In the genomic region with DNA sequence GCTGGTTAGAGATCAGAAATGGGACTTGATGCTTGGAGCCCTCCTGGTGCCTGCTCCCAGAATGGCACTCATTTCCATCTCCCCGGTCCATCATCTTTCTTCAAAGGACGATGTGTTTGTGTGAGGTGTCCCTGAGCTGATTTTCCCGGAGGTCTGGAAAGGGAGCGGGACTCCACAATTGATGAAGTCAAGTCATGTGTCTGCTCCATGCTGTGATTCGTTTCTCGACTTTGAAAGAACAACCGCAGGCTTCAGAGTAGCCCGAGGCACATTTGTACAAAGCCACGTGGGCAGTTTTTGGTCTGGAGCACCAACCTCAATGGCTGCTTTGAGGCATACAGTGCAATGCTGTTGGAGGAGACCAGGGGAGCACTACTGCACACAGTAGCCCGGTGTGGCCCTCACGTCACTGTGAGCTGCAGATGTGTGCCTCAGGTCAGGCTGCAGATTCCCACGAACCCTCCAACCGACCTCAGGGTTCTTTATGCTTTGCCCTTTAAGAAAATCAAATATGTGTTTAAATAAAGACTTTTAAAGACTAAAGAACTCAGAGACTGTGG, we compare ENCODE assay signal across 18 mouse cellular contexts. TPM values are rescaled to one million over a fixed set of nuclear protein-coding genes. Genes with fewer than 3 reads are reported as not detected.
A peak's percentile ranks its signal among the peaks of the same experiment; 100 is the strongest.
DNase-seq lines count a peak whose midpoint lies in the region; ATAC-seq and TF ChIP-seq lines count a peak whose summit lies in the region.
"Had no signal": no experiment of that assay in that cellular context is flagged by ENCODE, and none has a peak within 500 bp of the region (broad histone marks: within the 10 kb centered on the region; RNA-seq: fewer than 3 reads in every experiment).

No protein-coding gene starts in this region.

- H3K4me3 ChIP-seq in ES-Bruce4 (ENCODE audit: low read depth, low read length) = no peak overlapping the region
- no peak overlapping the region for H3K4me3 ChIP-seq in limb, embryonic 11.5 days (ENCODE audit: low read depth, low read length)
- H3K4me3 ChIP-seq: embryonic facial prominence, embryonic 12.5 days; heart, embryonic 13.5 days; liver, embryonic 15.5 days had no signal

- peaks cover 4% of the 10 kb centered on the region; the same call in 1 of the 2 replicates for H3K9me3 ChIP-seq in ES-Bruce4 (replicated peaks; ENCODE audit: control insufficient read depth, insufficient read depth, low read length, poor library complexity, severe bottlenecking)
- peaks cover 4% of the 10 kb centered on the region; the same call in 1 of the 2 replicates for H3K9me3 ChIP-seq in limb, embryonic 11.5 days (ENCODE audit: control insufficient read depth, low read length)
- H3K9me3 ChIP-seq: liver, embryonic 15.5 days had no signal

- H3K4me2 ChIP-seq in limb, embryonic 11.5 days (ENCODE audit: low read depth, severe bottlenecking) = no peak overlapping the region
- H3K4me2 ChIP-seq: embryonic facial prominence, embryonic 12.5 days; heart, embryonic 13.5 days; liver, embryonic 15.5 days had no signal

- no peak overlapping the region for H3K9ac ChIP-seq in ES-Bruce4 (ENCODE audit: low read depth, poor library complexity, severe bottlenecking)
- no peak overlapping the region for H3K9ac ChIP-seq in limb, embryonic 11.5 days (ENCODE audit: low read length)
- H3K9ac ChIP-seq: embryonic facial prominence, embryonic 12.5 days; heart, embryonic 13.5 days; liver, embryonic 15.5 days had no signal

- WGBS in limb, embryonic 11.5 days = 19% methylated on average over 13 of the region's 13 CpGs

- no peaks in the 10 kb centered on the region for H3K4me1 ChIP-seq in ES-Bruce4 (ENCODE audit: control insufficient read depth, insufficient read depth, low read length)
- peaks cover 51% of the 10 kb centered on the region for H3K4me1 ChIP-seq in limb, embryonic 11.5 days (ENCODE audit: control insufficient read depth, insufficient read depth, low read length)
- H3K4me1 ChIP-seq: liver, embryonic 15.5 days had no signal

- DNase-seq in embryo, embryonic 10 days (ENCODE audit: low spot score) = peak; percentile 24
- no peak for DNase-seq in embryo, embryonic 9.5 days (ENCODE audit: extremely low spot score)
- peak; percentile 46 for DNase-seq in embryo, embryonic 10.5 days (ENCODE audit: low spot score)
- peak; percentile 47 for DNase-seq in limb, embryonic 11.5 days (ENCODE audit: low spot score)
- DNase-seq in retina, postnatal 1 day = no peak
- DNase-seq in left cerebral cortex, adult 8-10 months (ENCODE audit: low spot score in 2 of 2) = no peak
- DNase-seq in cerebellum, adult 9-11 months = no peak
- DNase-seq: adrenal gland, postnatal 36 days; cerebellum, postnatal 10 days; heart, postnatal 36 days; kidney, adult 9 months; kidney, postnatal 4 days; thymus, adult 2 months had no signal

- H3K27ac ChIP-seq in ES-Bruce4 (ENCODE audit: insufficient read depth, low read length) = no peak overlapping the region
- H3K27ac ChIP-seq in limb, embryonic 11.5 days (replicated peaks; ENCODE audit: low read depth, low read length) = peak overlapping the region; percentile 57
- H3K27ac ChIP-seq: embryonic facial prominence, embryonic 12.5 days; heart, embryonic 13.5 days; liver, embryonic 15.5 days had no signal

- TF ChIP-seq EP300 in ES-Bruce4 (IDR thresholded peaks at IDR 0.05; ENCODE audit: insufficient read depth, low read depth, low read length) = 0 out of 2 replicates have a peak, but pooled peaks have one; percentile 29

- no peak for TF ChIP-seq CTCF in ES-Bruce4 (IDR thresholded peaks at IDR 0.05; ENCODE audit: low read depth, low read length)

- H3K36me3 ChIP-seq in ES-Bruce4 (ENCODE audit: control insufficient read depth, insufficient read depth, low read length, poor library complexity, severe bottlenecking) = no peaks in the 10 kb centered on the region
- peaks cover 3% of the 10 kb centered on the region; the same call in 1 of the 2 replicates for H3K36me3 ChIP-seq in limb, embryonic 11.5 days (ENCODE audit: control insufficient read depth, insufficient read depth, low read length)
- H3K36me3 ChIP-seq: liver, embryonic 15.5 days had no signal

- TF ChIP-seq POLR2A in ES-Bruce4 (IDR thresholded peaks at IDR 0.05; ENCODE audit: insufficient read depth, low read length) = no peak

- 0 out of 2 replicates have a peak, but pooled peaks have one; percentile 14 for ATAC-seq in limb, embryonic 11.5 days (ENCODE audit: insufficient number of reproducible peaks, low FRiP score, low TSS enrichment, low read depth)
- ATAC-seq: CD4-positive, CD25-positive, alpha-beta regulatory T cell, adult 4 months had no signal

- H3K27me3 ChIP-seq in ES-Bruce4 (ENCODE audit: control insufficient read depth, insufficient read depth, low read length, poor library complexity, severe bottlenecking) = peaks cover 3% of the 10 kb centered on the region; the same call in 1 of the 2 replicates
- no peaks in the 10 kb centered on the region for H3K27me3 ChIP-seq in limb, embryonic 11.5 days (ENCODE audit: control insufficient read depth, insufficient read depth, low read length)
- H3K27me3 ChIP-seq: embryonic facial prominence, embryonic 12.5 days; heart, embryonic 13.5 days; liver, embryonic 15.5 days had no signal

RNA-seq across cellular contexts. Expression of gene Kif26b, which starts 43.0 kb away (rescaled TPM):
- 0.31 and 0.41 TPM in 2 replicates for polyA plus RNA-seq in ES-Bruce4 (2011; ENCODE audit: insufficient read depth, insufficient read length, low read depth, missing spikeins)
- 23.7 and 29.7 TPM in 2 replicates for polyA plus RNA-seq in limb, embryonic 11.5 days (2014; fragmentation: Nextera tagmentation; extraction: Ambion mirVana)
- total RNA-seq in left cerebral cortex, adult 8-10 months (2022) = 10 to 100 TPM in 1 of 4 experiments, 1 to 10 TPM in 3; 9.3 to 10.2 (median 9.4) TPM

Comparison
In these comparisons a context has a peak if more than half of its experiments do, and no peak if none do; other contexts are left out.
1. DNase-seq: peak in embryo, embryonic 10 days (single experiment), embryo, embryonic 10.5 days (single experiment) and limb, embryonic 11.5 days (single experiment); none in embryo, embryonic 9.5 days (single experiment), retina, postnatal 1 day (single experiment), left cerebral cortex, adult 8-10 months (0 of 2) and cerebellum, adult 9-11 months (single experiment).
2. RNA of gene Kif26b, which starts 43.0 kb away (polyA plus RNA-seq): 23.7 to 29.7 TPM in limb, embryonic 11.5 days; 0.31 to 0.41 TPM in ES-Bruce4; every median in the first group is over 10 times any median in the second.